Mouse (Mus musculus) stomach, postnatal 0 days (tissue): ENCODE results near the gene Iqschfp. TPM values are rescaled to one million over a fixed set of nuclear protein-coding genes. Genes with fewer than 3 reads are reported as not detected.

Experiments used
- ATAC-seq: fragments of 200-750 bp; cut with Nextera tagmentation; 2 replicates; pipeline ENCODE4 v1.8.0; 2017; ENCODE audit not compliant: low FRiP score, low TSS enrichment
- DNase-seq: peaks from one replicate; pipeline ENCODE4 v3.0.0-alpha.2; 2016; ENCODE audit warnings: low spot score
- H3K27ac ChIP-seq: fragments of 300-500 bp; sonication (generic); replicated peaks from 2 replicates; pipeline ENCODE4 v1.5.1; 2014; ENCODE audit warnings: mild to moderate bottlenecking, control low read depth
- H3K27me3 ChIP-seq: fragments of 300-500 bp; sonication (generic); 2 replicates; pipeline ENCODE4 v1.6.1; 2014; ENCODE audit warnings: low read length; ENCODE audit not compliant: control insufficient read depth, insufficient read depth
- H3K36me3 ChIP-seq: fragments of 300-500 bp; sonication (generic); 2 replicates; pipeline ENCODE4 v1.6.1; 2014; ENCODE audit warnings: low read length, mixed read lengths; ENCODE audit not compliant: control insufficient read depth, insufficient read depth
- H3K4me1 ChIP-seq: fragments of 300-500 bp; sonication (generic); replicated peaks from 2 replicates; pipeline ENCODE4 v1.6.1; 2014; ENCODE audit warnings: antibody characterized with exemption; ENCODE audit not compliant: control insufficient read depth, insufficient read depth
- H3K4me2 ChIP-seq: fragments of 300-500 bp; sonication (generic); replicated peaks from 2 replicates; pipeline ENCODE4 v1.6.1; 2014; ENCODE audit warnings: low read depth, mild to moderate bottlenecking, control low read depth, moderate library complexity
- H3K4me3 ChIP-seq: fragments of 300-500 bp; sonication (generic); 2 replicates; pipeline ENCODE4 v1.5.1; 2014; ENCODE audit warnings: low read depth, low read length, control low read depth
- H3K9ac ChIP-seq: fragments of 300-500 bp; sonication (generic); 2 replicates; pipeline ENCODE4 v1.6.1; 2014; ENCODE audit warnings: mild to moderate bottlenecking, low read length, control low read depth, mixed read lengths
- H3K9me3 ChIP-seq: fragments of 300-500 bp; sonication (generic); 2 replicates; pipeline ENCODE4 v1.6.1; 2016; ENCODE audit warnings: low read length; ENCODE audit not compliant: control insufficient read depth
- CTCF ChIP-seq: IDR thresholded peaks from 2 replicates; pipeline ENCODE4 v1.5.1; 2016; ENCODE audit warnings: antibody characterized with exemption, low read depth, mild to moderate bottlenecking, moderate library complexity
- EP300 ChIP-seq: optimal IDR thresholded peaks from 2 replicates; pipeline ENCODE3; 2016; ENCODE audit warnings: antibody characterized with exemption
- WGBS: fragments of 180-500 bp; shearing (Covaris S2); extraction: QIAGEN DNeasy Blood & Tissue Kit; methylation state at CpG from one replicate; pipeline ENCODE4 v1.1.7; 2014; 5-methylcytosine and 5-hydroxymethylcytosine counted together
- polyA plus RNA-seq: library from polyadenylated mRNA; unstranded; fragments of >200 nt; fragmentation: Nextera tagmentation; extraction: Ambion mirVana; gene quantifications from 2 replicates; pipeline ENCODE4 v1.2.1, GENCODE M21; 2015

Gene Iqschfp
- polyA plus RNA-seq, 1 experiment from 2014 or later = 0.08 TPM

GRCm38 (mm10) chr3:68269251-68269650, 377.2 kb downstream of the Iqschfp start:
- no peak for TF ChIP-seq EP300
- TF ChIP-seq CTCF = no peak
- ATAC-seq = no peak
- WGBS = 72% methylated on average over 4 of the region's 4 CpGs
- Histone ChIP-seq H3K4me3 (no peak overlapping the region), H3K36me3 (no peaks in the 10 kb centered on the region), H3K9ac (no peak overlapping the region), H3K27me3 (no peaks in the 10 kb centered on the region), H3K9me3 (no peaks in the 10 kb centered on the region), H3K27ac (no peak overlapping the region), H3K4me1 (no peaks in the 10 kb centered on the region), H3K4me2 (no peak overlapping the region)
- DNase-seq = no peak

- no peak for ATAC-seq
- Histone ChIP-seq H3K27ac (no peak overlapping the region), H3K4me2 (no peak overlapping the region), H3K4me3 (no peak overlapping the region), H3K27me3 (no peaks in the 10 kb centered on the region), H3K9me3 (no peaks in the 10 kb centered on the region), H3K9ac (no peak overlapping the region), H3K4me1 (no peaks in the 10 kb centered on the region), H3K36me3 (no peaks in the 10 kb centered on the region)
- DNase-seq = no peak
- 75% methylated on average over 6 of the region's 6 CpGs for WGBS
- TF ChIP-seq CTCF = no peak
- TF ChIP-seq EP300 = no peak
Observed at GRCm38 (mm10) chr3:68270246-68270645, 378.2 kb downstream of the Iqschfp start.

- no peak for ATAC-seq
- no peak overlapping the region for H3K4me2 ChIP-seq
- 64% methylated on average over 3 of the region's 3 CpGs for WGBS
Observed at GRCm38 (mm10) chr3:68271457-68271856, 379.4 kb downstream of the Iqschfp start.

GRCm38 (mm10) chr3:68271881-68272280, 379.8 kb downstream of the Iqschfp start:
- 73% methylated on average over 3 of the region's 3 CpGs for WGBS
- Histone ChIP-seq H3K4me3 (no peak overlapping the region), H3K9me3 (no peaks in the 10 kb centered on the region), H3K4me1 (no peaks in the 10 kb centered on the region), H3K4me2 (no peak overlapping the region), H3K27ac (no peak overlapping the region), H3K27me3 (no peaks in the 10 kb centered on the region), H3K9ac (no peak overlapping the region), H3K36me3 (no peaks in the 10 kb centered on the region)
- ATAC-seq = no peak
- TF ChIP-seq CTCF = no peak
- no peak for TF ChIP-seq EP300
- DNase-seq = no peak

More at GRCm38 (mm10) chr3:68271457-68271856, 379.4 kb downstream of the Iqschfp start:
- H3K4me3 ChIP-seq = no peak overlapping the region
- no peak overlapping the region for H3K27ac ChIP-seq
- TF ChIP-seq EP300 (no peak), CTCF (no peak)
- no peaks in the 10 kb centered on the region for H3K4me1 ChIP-seq
- H3K36me3 ChIP-seq = no peaks in the 10 kb centered on the region
- no peaks in the 10 kb centered on the region for H3K27me3 ChIP-seq
- no peak for DNase-seq
- H3K9me3 ChIP-seq = no peaks in the 10 kb centered on the region
- no peak overlapping the region for H3K9ac ChIP-seq

GRCm38 (mm10) chr3:68282844-68283594, 391.0 kb downstream of the Iqschfp start:
- no peaks in the 10 kb centered on the region for H3K27me3 ChIP-seq
- no peak overlapping the region for H3K27ac ChIP-seq
- no peaks in the 10 kb centered on the region for H3K4me1 ChIP-seq
- no peaks in the 10 kb centered on the region for H3K9me3 ChIP-seq
- no peak overlapping the region for H3K9ac ChIP-seq
- ATAC-seq = no peak; the same call in 1 of the 2 replicates
- DNase-seq = no peak
- TF ChIP-seq EP300 (no peak), CTCF (no peak)
- no peak overlapping the region for H3K4me3 ChIP-seq
- H3K36me3 ChIP-seq = no peaks in the 10 kb centered on the region
- H3K4me2 ChIP-seq = peak overlapping the region; percentile 28
- 28% methylated on average over 7 of the region's 7 CpGs for WGBS

GRCm38 (mm10) chr3:68283595-68283991, 391.6 kb downstream of the Iqschfp start:
- Histone ChIP-seq H3K9me3 (no peaks in the 10 kb centered on the region), H3K4me1 (no peaks in the 10 kb centered on the region), H3K4me3 (no peak overlapping the region), H3K9ac (no peak overlapping the region), H3K36me3 (no peaks in the 10 kb centered on the region), H3K4me2 (peak overlapping the region; percentile 28), H3K27me3 (no peaks in the 10 kb centered on the region), H3K27ac (no peak overlapping the region)
- TF ChIP-seq EP300 = no peak
- no peak for TF ChIP-seq CTCF
- DNase-seq (no peak), ATAC-seq (no peak)
- WGBS = 32% methylated on average over 10 of the region's 10 CpGs
